Mouse (Mus musculus) ES-E14 (cell line): ENCODE measurements around the gene Hsp90ab1. TPM values are rescaled to one million over a fixed set of nuclear protein-coding genes. Genes with fewer than 3 reads are reported as not detected.

ENCODE experiments used
- DNase-seq: peaks from one replicate; pipeline ENCODE4 v3.0.0-alpha.2; 2013; ENCODE audit warnings: low read depth, low spot score
- H3K27ac ChIP-seq: 2 replicates; pipeline ENCODE4 v1.5.1; 2012; ENCODE audit warnings: low read depth, mild to moderate bottlenecking, low read length, moderate library complexity, mixed read lengths; ENCODE audit not compliant: poor library complexity, insufficient read depth, severe bottlenecking
- H3K36me3 ChIP-seq: 2 replicates; pipeline ENCODE4 v1.6.1; 2012; ENCODE audit warnings: mild to moderate bottlenecking, low read length, moderate library complexity, mixed read lengths; ENCODE audit not compliant: control insufficient read depth, poor library complexity, insufficient read depth, severe bottlenecking
- H3K4me1 ChIP-seq, 2 experiments: fragments of 150-350 bp in 1 of 2; sonication (generic) in 1 of 2; 2 replicates each; pipeline ENCODE4 v1.6.1; 2012; ENCODE audit warnings: low read length in 2 of 2, mild to moderate bottlenecking in 1 of 2, mixed read lengths in 1 of 2; ENCODE audit not compliant: control insufficient read depth in 2 of 2, insufficient read depth in 2 of 2, poor library complexity in 1 of 2
- H3K4me3 ChIP-seq, 2 experiments: fragments of 150-350 bp in 1 of 2; sonication (generic) in 1 of 2; 2 replicates each; pipeline ENCODE4 v1.5.1; 2012; ENCODE audit warnings: low read length in 2 of 2, low read depth in 1 of 2, mild to moderate bottlenecking in 1 of 2, mixed read lengths in 1 of 2; ENCODE audit not compliant: insufficient read depth in 1 of 2, poor library complexity in 1 of 2, severe bottlenecking in 1 of 2
- H3K9ac ChIP-seq: 2 replicates; pipeline ENCODE4 v1.6.1; 2012; ENCODE audit warnings: low read depth, mild to moderate bottlenecking, low read length, mixed read lengths; ENCODE audit not compliant: poor library complexity, insufficient read depth, severe bottlenecking
- H3K9me3 ChIP-seq: fragments of 150-350 bp; sonication (generic); 2 replicates; pipeline ENCODE4 v1.6.1; 2012; ENCODE audit warnings: low read depth, mild to moderate bottlenecking, low read length; ENCODE audit not compliant: control insufficient read depth, insufficient read depth
- CHD2 ChIP-seq: IDR thresholded peaks from 2 replicates; pipeline ENCODE4 v1.6.1; 2014; ENCODE audit warnings: mild to moderate bottlenecking, low read depth, low read length, inconsistent platforms
- HCFC1 ChIP-seq: IDR thresholded peaks from 2 replicates; pipeline ENCODE4 v1.6.1; 2012; ENCODE audit warnings: low read length, inconsistent platforms, borderline replicate concordance; ENCODE audit not compliant: insufficient read depth
- MAFK ChIP-seq: IDR thresholded peaks from 2 replicates; pipeline ENCODE4 v1.6.1; 2014; ENCODE audit warnings: mild to moderate bottlenecking, low read depth, low read length, inconsistent platforms; ENCODE audit not compliant: insufficient read depth
- ZC3H11A ChIP-seq: IDR thresholded peaks from 2 replicates; pipeline ENCODE4 v1.6.1; 2012; ENCODE audit warnings: low read depth, mild to moderate bottlenecking, inconsistent platforms, low read length, borderline replicate concordance
- ZNF384 ChIP-seq: IDR thresholded peaks from 2 replicates; pipeline ENCODE4 v1.6.1; 2012; ENCODE audit warnings: low read depth, low read length, inconsistent platforms
- in situ Hi-C, 2 experiments: fragments of 600-800 bp; cut with MboI; formaldehyde crosslinking; loops; one replicate each; pipeline ENCODE4 v1.15.1; 2025; ENCODE audit warnings: low sequenced_read_pairs in 2 of 2, inconsistent platforms in 1 of 2; ENCODE audit not compliant: unreplicated experiment in 2 of 2
- total RNA-seq: library from RNA; depleted of rRNA; stranded (reverse); fragments of 300-350 nt; gene quantifications from 2 replicates; pipeline ENCODE4 v1.2.3, GENCODE M21; 2012

The Hsp90ab1 gene
- total RNA-seq, 1 experiment = 1,660 TPM

- in situ Hi-C loops = no loop called here
- Histone ChIP-seq H3K27ac (peak overlapping the region; percentile 1; the same call in 1 of the 2 replicates), H3K9me3 (no peaks in the 10 kb centered on the region), H3K4me3 (no peak overlapping the region), H3K9ac (peak overlapping the region; percentile 10; the same call in 1 of the 2 replicates), H3K36me3 (no peaks in the 10 kb centered on the region), H3K4me1 (peaks cover 0 to 29% of the 10 kb centered on the region in 2 experiments; a peak in 2 of 4 replicates)
- DNase-seq = no peak
- TF ChIP-seq CHD2 (no peak), MAFK (no peak), ZNF384 (no peak), HCFC1 (no peak), ZC3H11A (no peak)
Observed at GRCm38 (mm10) chr17:45578242-45578641, 5.2 kb upstream of the Hsp90ab1 start.

DNA sequence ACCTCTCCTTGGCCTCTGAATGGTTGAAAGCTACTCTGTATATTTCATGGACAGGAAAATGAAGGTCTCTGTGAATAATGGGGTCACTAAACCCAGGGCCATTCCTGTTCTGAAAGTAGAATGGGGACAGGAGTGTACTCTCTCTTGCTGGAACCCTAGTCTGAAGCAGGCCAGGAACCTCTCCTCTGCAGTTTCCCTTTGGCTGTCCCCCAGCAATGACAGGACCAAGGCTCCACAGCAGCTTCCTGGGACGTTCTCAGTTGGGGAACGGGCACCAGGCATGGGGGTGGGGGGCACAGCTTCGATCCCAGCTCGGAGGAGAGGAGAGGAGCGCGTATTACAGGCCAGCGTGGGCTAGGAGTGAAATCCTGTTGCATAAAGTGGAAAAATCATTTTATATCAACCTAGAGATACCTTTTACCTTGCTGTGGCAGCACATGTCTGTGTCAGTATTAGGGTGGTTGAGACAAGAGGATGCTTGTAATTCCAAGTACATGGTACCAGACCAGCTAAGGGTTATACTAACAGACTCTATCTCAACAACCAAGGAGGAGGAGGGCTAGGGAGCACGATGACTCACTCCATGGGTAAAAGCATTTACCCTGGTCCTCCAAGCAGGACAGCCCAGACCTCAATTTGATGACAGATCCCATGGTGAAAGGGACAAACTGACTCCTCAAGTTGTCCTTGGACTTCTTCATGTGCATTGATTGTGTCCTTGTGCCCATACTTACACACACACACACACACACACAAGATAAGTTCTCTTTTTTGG, 2.2 kb upstream of the Hsp90ab1 start:
- Histone ChIP-seq H3K4me1 (peaks cover 0 to 15% of the 10 kb centered on the region in 2 experiments; a peak in 2 of 4 replicates), H3K4me3 (no peak overlapping the region), H3K36me3 (peaks cover 23% of the 10 kb centered on the region), H3K9me3 (no peaks in the 10 kb centered on the region), H3K27ac (no peak overlapping the region), H3K9ac (peak overlapping the region; percentile 8; the same call in 1 of the 2 replicates)
- DNase-seq = no peak
- no peak for TF ChIP-seq ZC3H11A
- no peak for TF ChIP-seq ZNF384
- no peak for TF ChIP-seq MAFK
- no peak for TF ChIP-seq HCFC1
- no peak for TF ChIP-seq CHD2
- in situ Hi-C loops = no loop called here

- Histone ChIP-seq H3K4me3 (peak overlapping the region; percentile 77 to 95), H3K9ac (peak overlapping the region; percentile 89), H3K27ac (peak overlapping the region; percentile 90), H3K36me3 (peaks cover 33% of the 10 kb centered on the region), H3K9me3 (no peaks in the 10 kb centered on the region), H3K4me1 (peaks cover 0 to 5% of the 10 kb centered on the region in 2 experiments; a peak in 2 of 4 replicates)
- no peak for TF ChIP-seq MAFK
- TF ChIP-seq ZNF384 = peak; percentile 5; the same call in 1 of the 2 replicates
- DNase-seq = no peak
- in situ Hi-C loops = no loop called here
Observed at GRCm38 (mm10) chr17:45574129-45574761, 1.2 kb upstream of the Hsp90ab1 start.

DNA sequence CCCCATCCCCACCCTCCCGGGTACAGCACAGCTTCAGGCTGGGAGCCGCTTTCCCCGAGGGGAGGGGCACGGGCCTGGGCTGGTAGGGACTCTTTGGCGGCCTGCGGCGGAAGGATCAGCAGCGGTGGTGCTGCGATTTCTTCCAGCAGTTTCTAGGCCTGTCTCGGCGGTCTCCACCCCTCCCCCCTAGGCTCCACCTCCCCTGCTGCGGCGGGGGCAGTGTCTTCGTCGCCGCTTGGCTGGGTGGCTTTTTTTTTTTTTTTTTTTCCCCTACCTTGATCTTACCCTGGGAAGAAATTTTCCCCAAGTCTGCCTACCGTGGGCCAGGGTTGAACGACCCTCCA, 681 bp upstream of the Hsp90ab1 start:
- Histone ChIP-seq H3K9me3 (no peaks in the 10 kb centered on the region), H3K9ac (peak overlapping the region; percentile 89), H3K4me3 (peak overlapping the region; percentile 77 to 95), H3K27ac (peak overlapping the region; percentile 90), H3K4me1 (peaks cover 0 to 5% of the 10 kb centered on the region in 2 experiments; a peak in 2 of 4 replicates), H3K36me3 (peaks cover 38% of the 10 kb centered on the region)
- DNase-seq = peak; percentile 91
- TF ChIP-seq MAFK (no peak), ZC3H11A (no peak), ZNF384 (peak; percentile 97), CHD2 (no peak), HCFC1 (0 out of 2 replicates have a peak, but pooled peaks have one; percentile 32)
- in situ Hi-C loops = no loop called here
